Mouse (Mus musculus): ENCODE data around the gene Fbxo24. TPM values are rescaled to one million over a fixed set of nuclear protein-coding genes. Genes with fewer than 3 reads are reported as not detected.

Gene Fbxo24
- 0.25 and 0.26 TPM in 2 replicates for polyA plus RNA-seq (2015; fragmentation: Nextera tagmentation; extraction: Ambion mirVana)

- Histone ChIP-seq H3K9ac (peak within 1 kb of the TSS; percentile 87), H3K27ac (replicated peaks) (peak within 1 kb of the TSS; percentile 92), H3K4me2 (replicated peaks) (peak within 1 kb of the TSS; percentile 91), H3K36me3 (peaks cover 11% of the 10 kb centered on the region), H3K9me3 (replicated peaks) (no peaks in the 10 kb centered on the region), H3K4me3 (replicated peaks) (peak within 1 kb of the TSS; percentile 99), H3K4me1 (peaks cover 47% of the 10 kb centered on the region), H3K27me3 (no peaks in the 10 kb centered on the region)
- peak; percentile 98 for ATAC-seq (ENCODE audit: insufficient number of reproducible peaks, low FRiP score, low TSS enrichment, low read depth)
- WGBS, result under 1% methylated on average over 45 of the region's 46 CpGs
These were observed at the start of gene Fbxo24, which contains the start of the genes Lrch4 and Gm20605 for GRCm38 (mm10) chr5:137628498-137629305. Gene Fbxo24, minus strand, starts transcription at chr5:137629002. Gene Lrch4, plus strand, starts transcription at chr5:137629121. Gene Gm20605, plus strand, starts transcription at chr5:137629175.

GRCm38 (mm10) chr5:137677859-137678258, 49.1 kb upstream of the Fbxo24 start:
- 94% methylated on average over 8 of the region's 8 CpGs for WGBS
- Histone ChIP-seq H3K4me2 (replicated peaks) (no peak overlapping the region), H3K9me3 (replicated peaks) (no peaks in the 10 kb centered on the region), H3K36me3 (peaks cover 3% of the 10 kb centered on the region; the same call in 1 of the 2 replicates), H3K27me3 (no peaks in the 10 kb centered on the region), H3K9ac (no peak overlapping the region), H3K27ac (replicated peaks) (no peak overlapping the region), H3K4me1 (peaks cover under 1% of the 10 kb centered on the region; the same call in 1 of the 2 replicates), H3K4me3 (replicated peaks) (no peak overlapping the region)
- ATAC-seq (ENCODE audit: insufficient number of reproducible peaks, low FRiP score, low TSS enrichment, low read depth), result no peak

- H3K36me3 ChIP-seq, result peaks cover 3% of the 10 kb centered on the region; the same call in 1 of the 2 replicates
- ATAC-seq (ENCODE audit: insufficient number of reproducible peaks, low FRiP score, low TSS enrichment, low read depth), result no peak
- H3K4me2 ChIP-seq (replicated peaks), result no peak overlapping the region
- H3K4me1 ChIP-seq, result peaks cover 15% of the 10 kb centered on the region
- H3K9ac ChIP-seq, result no peak overlapping the region
- no peaks in the 10 kb centered on the region for H3K27me3 ChIP-seq
- no peak overlapping the region for H3K27ac ChIP-seq (replicated peaks)
- H3K4me3 ChIP-seq (replicated peaks), result no peak overlapping the region
- no peaks in the 10 kb centered on the region for H3K9me3 ChIP-seq (replicated peaks)
- 89% methylated on average over 8 of the region's 8 CpGs for WGBS
These were observed 46.0 kb upstream of the Fbxo24 start for GRCm38 (mm10) chr5:137674786-137675185.

- no peaks in the 10 kb centered on the region for H3K9me3 ChIP-seq (replicated peaks)
- H3K9ac ChIP-seq, result no peak overlapping the region
- 83% methylated on average over 6 of the region's 6 CpGs for WGBS
These were observed 44.2 kb upstream of the Fbxo24 start for GRCm38 (mm10) chr5:137673015-137673414.

GRCm38 (mm10) chr5:137672361-137672760, 43.6 kb upstream of the Fbxo24 start:
- H3K27ac ChIP-seq (replicated peaks), result peak overlapping the region; percentile 52
- H3K36me3 ChIP-seq, result peaks cover 7% of the 10 kb centered on the region; the same call in 1 of the 2 replicates
- no peak overlapping the region for H3K4me2 ChIP-seq (replicated peaks)
- H3K9ac ChIP-seq, result no peak overlapping the region
- H3K4me1 ChIP-seq, result peaks cover 20% of the 10 kb centered on the region
- no peak overlapping the region for H3K4me3 ChIP-seq (replicated peaks)
- H3K27me3 ChIP-seq, result no peaks in the 10 kb centered on the region
- WGBS, result 64% methylated on average over 5 of the region's 5 CpGs
- no peak for ATAC-seq (ENCODE audit: insufficient number of reproducible peaks, low FRiP score, low TSS enrichment, low read depth)
- H3K9me3 ChIP-seq (replicated peaks), result no peaks in the 10 kb centered on the region

More at GRCm38 (mm10) chr5:137673015-137673414, 44.2 kb upstream of the Fbxo24 start:
- Histone ChIP-seq H3K4me1 (peaks cover 20% of the 10 kb centered on the region), H3K27me3 (no peaks in the 10 kb centered on the region), H3K4me3 (replicated peaks) (no peak overlapping the region), H3K27ac (replicated peaks) (no peak overlapping the region), H3K36me3 (peaks cover 3% of the 10 kb centered on the region; the same call in 1 of the 2 replicates), H3K4me2 (replicated peaks) (no peak overlapping the region)
- no peak for ATAC-seq (ENCODE audit: insufficient number of reproducible peaks, low FRiP score, low TSS enrichment, low read depth)

- Histone ChIP-seq H3K27ac (replicated peaks) (peak overlapping the region; percentile 52), H3K9me3 (replicated peaks) (no peaks in the 10 kb centered on the region), H3K4me2 (replicated peaks) (no peak overlapping the region), H3K36me3 (peaks cover 11% of the 10 kb centered on the region), H3K4me1 (peaks cover 20% of the 10 kb centered on the region), H3K4me3 (replicated peaks) (no peak overlapping the region), H3K27me3 (no peaks in the 10 kb centered on the region), H3K9ac (no peak overlapping the region)
- WGBS, result 20% methylated on average over 9 of the region's 9 CpGs
- peak; percentile 61 for ATAC-seq (ENCODE audit: insufficient number of reproducible peaks, low FRiP score, low TSS enrichment, low read depth)
These were observed 42.8 kb upstream of the Fbxo24 start for GRCm38 (mm10) chr5:137671443-137672240.

GRCm38 (mm10) chr5:137670240-137670639, 41.4 kb upstream of the Fbxo24 start:
- H3K4me1 ChIP-seq, result peaks cover 20% of the 10 kb centered on the region
- no peaks in the 10 kb centered on the region for H3K9me3 ChIP-seq (replicated peaks)
- ATAC-seq (ENCODE audit: insufficient number of reproducible peaks, low FRiP score, low TSS enrichment, low read depth), result no peak
- no peak overlapping the region for H3K27ac ChIP-seq (replicated peaks)
- no peak overlapping the region for H3K4me2 ChIP-seq (replicated peaks)
- no peak overlapping the region for H3K9ac ChIP-seq
- peaks cover 16% of the 10 kb centered on the region for H3K36me3 ChIP-seq
- 93% methylated on average over 1 of the region's 1 CpGs for WGBS
- H3K4me3 ChIP-seq (replicated peaks), result no peak overlapping the region
- H3K27me3 ChIP-seq, result no peaks in the 10 kb centered on the region

- no peak for ATAC-seq (ENCODE audit: insufficient number of reproducible peaks, low FRiP score, low TSS enrichment, low read depth)
- WGBS, result 57% methylated on average over 10 of the region's 10 CpGs
- Histone ChIP-seq H3K27me3 (no peaks in the 10 kb centered on the region), H3K36me3 (peaks cover 26% of the 10 kb centered on the region), H3K4me1 (peaks cover 20% of the 10 kb centered on the region), H3K4me2 (replicated peaks) (no peak overlapping the region), H3K9me3 (replicated peaks) (no peaks in the 10 kb centered on the region), H3K9ac (no peak overlapping the region), H3K27ac (replicated peaks) (no peak overlapping the region), H3K4me3 (replicated peaks) (no peak overlapping the region)
These were observed 40.2 kb upstream of the Fbxo24 start for GRCm38 (mm10) chr5:137668971-137669370.

GRCm38 (mm10) chr5:137663057-137663456, 34.3 kb upstream of the Fbxo24 start:
- no peak for ATAC-seq (ENCODE audit: insufficient number of reproducible peaks, low FRiP score, low TSS enrichment, low read depth)
- Histone ChIP-seq H3K4me3 (replicated peaks) (no peak overlapping the region), H3K9me3 (replicated peaks) (no peaks in the 10 kb centered on the region), H3K9ac (no peak overlapping the region), H3K27ac (replicated peaks) (no peak overlapping the region), H3K27me3 (no peaks in the 10 kb centered on the region), H3K36me3 (peaks cover 58% of the 10 kb centered on the region), H3K4me2 (replicated peaks) (no peak overlapping the region), H3K4me1 (no peaks in the 10 kb centered on the region)
- whole genome bisulfite sequencing, result 72% methylated on average over 9 of the region's 9 CpGs

- H3K4me2 ChIP-seq (replicated peaks), result no peak overlapping the region
- peaks cover 45% of the 10 kb centered on the region; the same call in 1 of the 2 replicates for H3K36me3 ChIP-seq
- no peak overlapping the region for H3K27ac ChIP-seq (replicated peaks)
- WGBS, result 88% methylated on average over 6 of the region's 6 CpGs
- no peak overlapping the region for H3K4me3 ChIP-seq (replicated peaks)
- 0 out of 2 replicates have a peak, but pooled peaks cover 3% of the 10 kb centered on the region for H3K4me1 ChIP-seq
- no peak for ATAC-seq (ENCODE audit: insufficient number of reproducible peaks, low FRiP score, low TSS enrichment, low read depth)
- no peaks in the 10 kb centered on the region for H3K27me3 ChIP-seq
- no peaks in the 10 kb centered on the region for H3K9me3 ChIP-seq (replicated peaks)
- H3K9ac ChIP-seq, result no peak overlapping the region
These were observed 31.4 kb upstream of the Fbxo24 start for GRCm38 (mm10) chr5:137660064-137660688.

GRCm38 (mm10) chr5:137656977-137657376, 28.2 kb upstream of the Fbxo24 start:
- no peak for ATAC-seq (ENCODE audit: insufficient number of reproducible peaks, low FRiP score, low TSS enrichment, low read depth)
- WGBS, result 25% methylated on average over 6 of the region's 6 CpGs
- peaks cover 30% of the 10 kb centered on the region for H3K36me3 ChIP-seq

More at GRCm38 (mm10) chr5:137656977-137657376, 28.2 kb upstream of the Fbxo24 start:
- Histone ChIP-seq H3K4me1 (0 out of 2 replicates have a peak, but pooled peaks cover 3% of the 10 kb centered on the region), H3K4me2 (replicated peaks) (no peak overlapping the region), H3K27ac (replicated peaks) (no peak overlapping the region), H3K9ac (no peak overlapping the region), H3K9me3 (replicated peaks) (no peaks in the 10 kb centered on the region), H3K27me3 (no peaks in the 10 kb centered on the region), H3K4me3 (replicated peaks) (no peak overlapping the region)
